Mouse (Mus musculus) heart, adult 2 months (tissue): ENCODE results near the gene Rfxap. TPM values are rescaled to one million over a fixed set of nuclear protein-coding genes. Genes with fewer than 3 reads are reported as not detected.

ENCODE experiments used
- DNase-seq, 2 experiments: peaks; one replicate each; pipeline ENCODE4 v3.0.0; 2021
- H3K27ac ChIP-seq: fragments of 200-600 bp; 2 replicates; pipeline ENCODE4 v1.8.1; 2022
- H3K27me3 ChIP-seq: fragments of 200-500 bp; 2 replicates; pipeline ENCODE4 v1.6.1; 2012; ENCODE audit warnings: mild to moderate bottlenecking, low read length, inconsistent platforms, mixed read lengths; ENCODE audit not compliant: control insufficient read depth, insufficient read depth
- H3K36me3 ChIP-seq: fragments of 200-500 bp; 2 replicates; pipeline ENCODE4 v1.6.1; 2012; ENCODE audit warnings: low read length, inconsistent platforms; ENCODE audit not compliant: control insufficient read depth, insufficient read depth
- H3K4me1 ChIP-seq: fragments of 200-500 bp; 2 replicates; pipeline ENCODE4 v1.6.1; 2011; ENCODE audit warnings: low read length; ENCODE audit not compliant: control insufficient read depth, insufficient read depth
- H3K4me3 ChIP-seq: fragments of 200-600 bp; 2 replicates; pipeline ENCODE4 v1.8.1; 2022
- H3K79me2 ChIP-seq: fragments of 200-500 bp; replicated peaks from 2 replicates; pipeline ENCODE4 v1.6.1; 2012; ENCODE audit warnings: mild to moderate bottlenecking, inconsistent platforms, low read length, moderate library complexity, mixed read lengths; ENCODE audit not compliant: control insufficient read depth, insufficient read depth
- H3K9ac ChIP-seq: fragments of 200-500 bp; 2 replicates; pipeline ENCODE4 v1.6.1; 2012; ENCODE audit warnings: low read depth, mild to moderate bottlenecking, control low read depth, inconsistent platforms, low read length, mixed read lengths
- CTCF ChIP-seq: fragments of 200-600 bp; IDR thresholded peaks from 2 replicates; pipeline ENCODE4 v1.8.1; 2022; ENCODE audit warnings: antibody characterized with exemption, mild to moderate bottlenecking, moderate library complexity
- EP300 ChIP-seq: fragments of 200-500 bp; IDR thresholded peaks from 2 replicates; pipeline ENCODE4 v1.6.1; 2011; ENCODE audit warnings: low read depth, low read length, control low read depth; ENCODE audit not compliant: insufficient read depth
- POLR2A ChIP-seq: fragments of 200-500 bp; IDR thresholded peaks from 2 replicates; pipeline ENCODE4 v1.6.1; 2011; ENCODE audit warnings: mild to moderate bottlenecking, low read depth, low read length, control low read depth; ENCODE audit not compliant: insufficient read depth
- WGBS: fragments of 180-500 bp; shearing (Covaris S2); methylation state at CpG from one replicate; pipeline ENCODE4 v1.1.7; 2018; 5-methylcytosine and 5-hydroxymethylcytosine counted together
- intact Hi-C: fragments of 180-260 bp; cut with DNase I; formaldehyde crosslinking; loops from one replicate; pipeline ENCODE4 v1.15.1; 2025
- polyA plus RNA-seq: library from polyadenylated mRNA; depleted of rRNA; stranded (reverse); fragments of >200 nt; gene quantifications from 2 replicates; pipeline ENCODE4 v1.2.3, GENCODE M21; 2012
- total RNA-seq, 2 experiments: library from RNA; stranded (reverse); gene quantifications; 2 replicates each; pipeline ENCODE4 v1.2.3; 2021

Rfxap gene
- total and polyA plus RNA-seq, 3 experiments, result 11.0 to 22.3 (median 20.5) TPM

GRCm38 (mm10) chr3:54813418-54813988 is 5.9 kb upstream of the Rfxap start:
- H3K27me3 ChIP-seq, result no peaks in the 10 kb centered on the region
- H3K4me1 ChIP-seq, result no peaks in the 10 kb centered on the region
- WGBS, result 78% methylated on average over 6 of the region's 6 CpGs
- H3K9ac ChIP-seq, result no peak overlapping the region
- TF ChIP-seq CTCF (0 out of 2 replicates have a peak, but pooled peaks have one; percentile 4), POLR2A (no peak)
- H3K79me2 ChIP-seq, result no peaks in the 10 kb centered on the region
- intact Hi-C loops, result loop anchor here (10.0 kb wide), 1 partner anchor 541 kb away; no protein-coding TSS in a partner anchor
- no peak for DNase-seq
- no peak overlapping the region for H3K4me3 ChIP-seq
- no peaks in the 10 kb centered on the region for H3K36me3 ChIP-seq
- H3K27ac ChIP-seq, result no peak overlapping the region

- Histone ChIP-seq H3K79me2 (peaks cover 5% of the 10 kb centered on the region), H3K9ac (no peak overlapping the region), H3K36me3 (no peaks in the 10 kb centered on the region), H3K4me1 (peaks cover 2% of the 10 kb centered on the region; the same call in 1 of the 2 replicates), H3K27me3 (no peaks in the 10 kb centered on the region), H3K27ac (no peak overlapping the region), H3K4me3 (no peak overlapping the region)
- TF ChIP-seq CTCF, result peak; percentile 60
- TF ChIP-seq POLR2A, result no peak
- 62% methylated on average over 1 of the region's 1 CpGs for WGBS
- DNase-seq, result no peak
- intact Hi-C loops, result loop anchor here (10.0 kb wide), 1 partner anchor 543 kb away; no protein-coding TSS in a partner anchor
These were observed 4.0 kb upstream of the Rfxap start for GRCm38 (mm10) chr3:54811616-54812015.

GRCm38 (mm10) chr3:54809111-54809510 is 1.5 kb upstream of the Rfxap start:
- Histone ChIP-seq H3K27me3 (no peaks in the 10 kb centered on the region), H3K79me2 (peaks cover 5% of the 10 kb centered on the region), H3K9ac (no peak overlapping the region), H3K4me1 (peaks cover 6% of the 10 kb centered on the region; the same call in 1 of the 2 replicates), H3K4me3 (no peak overlapping the region), H3K36me3 (peaks cover 4% of the 10 kb centered on the region; the same call in 1 of the 2 replicates), H3K27ac (no peak overlapping the region)
- WGBS, result 44% methylated on average over 5 of the region's 5 CpGs
- no peak for DNase-seq
- no peak for TF ChIP-seq POLR2A
- intact Hi-C loops, result loop anchor here (5.0 kb wide), 4 partner anchors 52 to 947 kb away; partner anchors contain the start of genes Smad9, Spg20, Supt20 and Ufm1

- H3K79me2 ChIP-seq, result peaks cover 5% of the 10 kb centered on the region
- H3K36me3 ChIP-seq, result peaks cover 4% of the 10 kb centered on the region; the same call in 1 of the 2 replicates
- H3K4me3 ChIP-seq, result peak overlapping the region; percentile 95
- 0% methylated on average over 55 of the region's 56 CpGs for WGBS
- intact Hi-C loops, result loop anchor here (2.0 to 5.0 kb wide), 5 partner anchors 50 to 945 kb away; partner anchors contain the start of genes Alg5, Exosc8, Smad9 and Spg20
- H3K9ac ChIP-seq, result peak overlapping the region; percentile 96
- no peaks in the 10 kb centered on the region for H3K27me3 ChIP-seq
- no peak for TF ChIP-seq POLR2A
- TF ChIP-seq CTCF, result no peak
- no peak for TF ChIP-seq EP300
- H3K4me1 ChIP-seq, result peaks cover 6% of the 10 kb centered on the region; the same call in 1 of the 2 replicates
- no peak for DNase-seq
- H3K27ac ChIP-seq, result peak overlapping the region; percentile 91
These were observed 430 bp downstream of the Rfxap start for GRCm38 (mm10) chr3:54807061-54807661.

- H3K27ac ChIP-seq, result no peak overlapping the region
- no peak overlapping the region for H3K9ac ChIP-seq
- TF ChIP-seq CTCF (no peak), POLR2A (no peak), EP300 (no peak)
- H3K4me3 ChIP-seq, result no peak overlapping the region
- peaks cover 6% of the 10 kb centered on the region; the same call in 1 of the 2 replicates for H3K4me1 ChIP-seq
- 95% methylated on average over 8 of the region's 8 CpGs for WGBS
- peaks cover 5% of the 10 kb centered on the region for H3K79me2 ChIP-seq
- peaks cover 4% of the 10 kb centered on the region; the same call in 1 of the 2 replicates for H3K36me3 ChIP-seq
- intact Hi-C loops, result no loop called here
- no peak for DNase-seq
- no peaks in the 10 kb centered on the region for H3K27me3 ChIP-seq
These were observed 3.9 kb downstream of the Rfxap start for GRCm38 (mm10) chr3:54803713-54804112.

- 35% methylated on average over 16 of the region's 16 CpGs for WGBS
- H3K4me3 ChIP-seq, result no peak overlapping the region
- intact Hi-C loops, result no loop called here
- H3K36me3 ChIP-seq, result no peaks in the 10 kb centered on the region
- no peaks in the 10 kb centered on the region for H3K79me2 ChIP-seq
- no peak overlapping the region for H3K9ac ChIP-seq
- TF ChIP-seq EP300 (no peak), CTCF (peak; percentile 64)
- DNase-seq, result peak; percentile 39 to 44
- no peaks in the 10 kb centered on the region; the same call in 1 of the 2 replicates for H3K27me3 ChIP-seq
- H3K27ac ChIP-seq, result no peak overlapping the region
- no peaks in the 10 kb centered on the region for H3K4me1 ChIP-seq
These were observed 10.4 kb downstream of the Rfxap start for GRCm38 (mm10) chr3:54797211-54797610.
